Mouse (Mus musculus) kidney, postnatal 10 days (tissue): ENCODE results near the gene Bcl6b.
A peak's percentile ranks its signal among the peaks of the same experiment; 100 is the strongest.

ENCODE experiments used
- DNase-seq: peaks from one replicate; pipeline ENCODE4 v3.0.0; 2021; ENCODE audit warnings: mixed read lengths

The Bcl6b gene

GRCm38 (mm10) chr11:70233016-70233415 is 3.4 kb upstream of the Bcl6b start:
- DNase-seq = no peak

DNA sequence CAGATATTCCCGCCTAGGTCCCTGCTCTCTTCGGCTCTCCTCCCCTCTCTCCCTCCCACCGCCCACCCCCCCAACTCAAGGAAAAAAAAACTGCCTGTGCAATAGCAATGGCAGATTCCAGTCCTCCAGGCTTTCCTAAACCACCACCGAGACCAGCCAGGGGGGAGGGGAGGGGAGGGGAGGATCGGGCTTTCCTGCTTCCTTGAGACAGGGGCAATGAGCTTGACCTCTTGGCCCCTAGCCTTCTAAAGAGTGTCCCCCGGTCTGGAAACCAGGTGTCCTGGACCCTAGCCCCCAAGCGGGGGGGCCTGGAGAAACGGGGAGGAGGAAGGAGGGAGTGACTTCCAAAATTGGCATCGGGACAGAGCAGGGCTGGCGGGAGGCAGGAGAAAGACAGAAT is 2.9 kb upstream of the Bcl6b start:
- peak; percentile 80 for DNase-seq

DNA sequence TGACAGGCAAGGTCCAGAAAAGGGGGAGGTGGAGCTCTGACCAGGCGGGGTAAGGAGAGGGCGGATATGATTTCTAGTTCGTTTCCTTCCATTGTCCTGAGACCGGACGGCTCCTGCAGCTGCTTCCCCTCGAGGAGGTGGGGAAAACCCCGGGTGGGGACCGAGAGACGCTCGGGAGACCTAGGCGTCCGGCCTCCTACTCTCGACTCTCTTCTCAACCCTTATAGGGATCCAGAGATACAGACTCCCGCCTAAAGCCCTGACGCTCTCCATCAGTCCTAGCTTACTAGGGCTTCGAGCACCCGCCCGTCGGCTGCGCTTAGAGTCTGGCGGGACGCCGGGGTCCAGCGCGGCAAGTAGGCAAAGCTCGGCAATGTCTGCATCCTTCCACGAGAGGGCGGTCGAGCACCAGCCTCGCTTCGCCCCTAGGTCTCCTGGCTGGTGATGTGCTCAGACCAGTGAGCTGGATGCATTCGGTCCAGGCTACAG is 685 bp upstream of the Bcl6b start:
- DNase-seq = peak; percentile 92

DNA sequence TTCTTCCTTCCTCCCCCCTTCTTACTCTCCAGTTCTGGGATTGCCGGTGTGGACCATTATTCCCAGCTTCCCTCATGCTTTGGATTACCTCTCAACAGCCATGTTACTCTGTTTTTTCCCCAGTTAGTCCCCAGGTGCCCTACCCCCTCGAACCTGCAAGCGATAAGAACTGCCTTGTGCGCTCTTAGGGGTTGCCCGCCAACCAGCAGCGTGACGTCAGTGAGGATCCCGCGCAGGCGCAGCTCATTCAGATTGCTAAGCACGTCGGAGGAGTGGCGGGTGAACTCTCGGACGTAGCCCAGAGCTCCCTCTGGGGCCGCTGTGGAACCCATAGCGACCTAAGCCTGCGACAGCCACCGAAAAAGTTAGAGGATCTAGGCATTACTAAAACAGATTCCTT is 770 bp downstream of the Bcl6b start:
- peak; percentile 93 for DNase-seq

DNA sequence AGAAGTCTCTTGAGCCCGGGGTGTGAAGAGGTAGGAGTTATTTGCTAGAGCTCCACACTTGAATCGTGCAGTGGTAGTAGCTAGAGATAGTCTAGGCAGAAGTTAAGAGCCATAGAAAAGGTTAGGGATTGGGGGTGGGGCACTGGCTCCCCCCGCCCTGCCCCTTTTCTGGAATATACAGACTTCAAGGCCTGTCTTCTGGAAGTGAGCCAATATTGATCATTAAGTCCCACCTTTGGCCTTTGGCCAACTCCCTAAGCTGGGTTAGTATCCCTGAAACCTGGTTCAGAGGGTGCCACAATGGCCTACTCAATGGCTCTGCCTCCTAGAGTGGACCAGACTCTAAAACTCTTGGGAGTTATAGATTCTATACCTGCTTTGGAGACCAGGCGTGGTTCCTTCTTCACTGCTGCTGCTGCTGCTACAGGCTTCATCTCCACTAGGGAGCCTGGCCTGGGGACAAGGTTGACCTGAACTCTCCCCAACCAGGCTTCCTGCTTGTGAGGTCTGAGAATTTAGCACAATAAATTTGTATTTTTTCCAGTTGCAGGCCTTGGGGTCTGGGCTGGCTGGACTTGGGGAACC is 1.8 kb downstream of the Bcl6b start:
- DNase-seq = no peak

DNA sequence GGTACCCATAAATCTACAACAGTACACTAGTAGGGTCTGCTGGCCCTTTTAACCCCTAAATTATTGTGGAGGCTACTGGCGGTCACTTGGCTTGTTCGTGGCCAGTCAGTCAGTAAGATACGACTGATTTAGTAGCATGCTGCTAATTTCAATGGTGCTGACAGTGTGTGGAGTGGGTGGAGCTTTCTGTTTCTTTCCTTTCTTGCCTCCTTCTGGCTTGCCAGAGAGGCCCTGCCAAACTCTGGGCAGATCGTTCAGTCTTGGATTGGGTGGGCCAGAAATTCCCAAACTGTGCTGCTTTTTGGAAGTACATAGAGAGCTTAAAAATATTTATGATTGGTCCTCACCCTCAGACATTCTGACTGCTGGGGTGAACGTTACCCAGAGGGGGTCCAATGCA is 2.5 kb downstream of the Bcl6b start:
- no peak for DNase-seq

GRCm38 (mm10) chr11:70226602-70226890 is 3.1 kb downstream of the Bcl6b start:
- no peak for DNase-seq

GRCm38 (mm10) chr11:70225798-70226601 is 3.6 kb downstream of the Bcl6b start:
- no peak for DNase-seq

DNA sequence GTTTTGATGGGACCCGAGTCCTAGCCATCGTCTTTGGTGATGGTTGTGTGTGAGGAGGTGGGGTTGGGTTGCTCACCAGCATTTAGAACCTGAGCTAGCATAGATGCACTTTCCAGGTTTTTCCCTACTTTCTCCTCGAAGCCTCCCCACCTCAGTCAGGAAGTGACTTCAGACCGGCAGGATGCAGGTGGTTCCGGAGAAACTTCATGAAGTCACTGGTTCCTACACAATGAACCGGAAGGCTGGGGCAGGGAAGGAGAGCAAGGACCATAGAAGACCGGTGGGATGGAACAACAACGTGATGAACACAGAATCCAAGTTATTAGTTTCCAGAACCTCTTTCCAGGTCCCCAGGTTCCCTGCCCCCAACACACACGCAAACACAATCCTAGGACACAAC is 5.9 kb downstream of the Bcl6b start:
- peak; percentile 66 for DNase-seq

DNA sequence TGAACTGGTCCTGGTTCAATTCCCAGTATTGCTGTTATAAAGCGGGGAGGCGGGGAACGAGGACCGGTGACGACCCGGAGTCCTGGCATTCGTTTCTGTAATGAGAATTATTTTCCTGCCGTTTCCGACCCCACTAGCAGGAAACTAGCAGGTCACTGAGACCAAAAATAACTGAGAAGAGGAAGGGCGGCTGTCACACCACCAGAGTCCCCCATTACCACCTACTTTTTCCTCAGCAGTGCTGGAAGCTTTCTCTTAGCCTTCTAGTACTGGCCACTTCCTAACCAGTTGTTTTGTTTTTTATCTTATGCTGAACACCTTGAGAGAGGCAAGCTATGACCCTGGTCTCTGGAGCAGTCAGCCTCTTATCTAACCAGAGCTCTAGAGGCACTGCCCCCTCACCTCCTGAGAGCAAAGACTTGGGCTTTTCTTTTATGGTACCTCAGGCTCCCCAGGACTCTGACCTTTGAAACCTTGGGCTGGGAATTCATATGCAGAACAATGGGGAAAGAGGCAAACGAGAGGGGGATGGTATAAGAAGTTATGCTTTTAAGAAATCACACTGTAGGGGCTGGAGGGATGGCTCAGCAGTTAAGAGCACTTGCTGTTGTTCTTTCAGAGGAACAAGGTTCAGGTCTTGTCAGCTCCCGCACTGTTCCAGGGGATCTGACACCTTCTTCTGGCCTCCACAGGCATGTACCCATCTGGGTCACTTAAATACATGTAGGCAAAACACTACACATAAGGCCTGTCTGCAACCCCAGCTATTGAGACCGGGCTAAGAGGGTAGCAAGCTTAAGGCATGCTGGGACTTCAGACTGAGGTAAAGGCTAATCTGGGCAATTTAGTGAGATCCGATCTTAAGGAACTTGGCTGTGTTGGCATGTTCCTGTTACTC is 7.7 kb downstream of the Bcl6b start:
- peak; percentile 57 for DNase-seq

- DNase-seq = peak; percentile 97
These were observed 8.6 kb downstream of the Bcl6b start, which contains the start of gene Slc16a13 for GRCm38 (mm10) chr11:70220731-70221602. TSS of gene Slc16a13 (minus strand) at chr11:70221064.

- DNase-seq = no peak
These were observed 9.3 kb downstream of the Bcl6b start for GRCm38 (mm10) chr11:70220323-70220722.

- no peak for DNase-seq
These were observed 9.7 kb downstream of the Bcl6b start for GRCm38 (mm10) chr11:70219873-70220272.

- DNase-seq = no peak
These were observed 10.7 kb downstream of the Bcl6b start for GRCm38 (mm10) chr11:70218741-70219470.

DNA sequence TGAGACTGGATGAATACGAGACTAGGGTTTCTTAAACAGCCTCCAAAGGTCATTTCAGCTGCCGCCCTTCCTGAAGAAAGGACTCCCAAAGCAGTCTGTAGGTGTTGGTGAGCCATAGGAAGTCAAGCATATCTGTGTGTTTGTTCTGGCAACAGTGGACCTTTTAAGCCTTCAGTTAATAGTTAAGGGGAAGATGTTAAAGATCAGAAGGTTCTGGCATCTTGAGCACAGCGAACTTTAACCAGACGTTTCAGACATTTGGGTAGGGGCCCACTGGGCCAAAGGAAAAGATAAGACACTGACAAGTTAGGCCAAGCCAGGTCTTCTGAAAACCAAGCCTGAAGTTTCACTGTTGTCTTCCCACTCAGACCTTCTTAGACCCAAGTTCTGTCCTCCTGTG is 11.6 kb downstream of the Bcl6b start:
- DNase-seq = peak; percentile 53

DNA sequence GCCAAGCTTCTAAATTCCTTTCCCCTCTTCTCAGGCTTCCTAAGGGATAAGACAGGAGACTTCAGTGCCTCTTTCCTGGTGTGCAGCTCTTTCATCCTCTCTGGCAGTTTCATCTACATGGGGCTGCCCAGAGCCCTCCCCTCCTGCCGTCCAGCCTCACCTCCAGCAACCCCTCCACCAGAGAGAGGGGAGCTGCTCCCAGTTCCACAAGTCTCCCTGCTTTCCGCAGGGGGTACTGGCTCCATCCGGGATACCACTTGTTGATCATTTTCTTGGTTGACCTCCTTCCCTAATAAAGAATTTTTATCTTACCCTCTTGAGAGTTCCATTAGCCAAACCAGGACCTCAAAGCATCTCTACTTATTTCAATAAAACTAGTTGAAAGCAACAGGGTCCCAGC is 13.5 kb downstream of the Bcl6b start:
- DNase-seq = no peak

- DNase-seq = peak; percentile 59
These were observed 14.3 kb downstream of the Bcl6b start for GRCm38 (mm10) chr11:70215301-70215700.

- DNase-seq = peak; percentile 47
These were observed 14.8 kb downstream of the Bcl6b start for GRCm38 (mm10) chr11:70214856-70215209.

DNA sequence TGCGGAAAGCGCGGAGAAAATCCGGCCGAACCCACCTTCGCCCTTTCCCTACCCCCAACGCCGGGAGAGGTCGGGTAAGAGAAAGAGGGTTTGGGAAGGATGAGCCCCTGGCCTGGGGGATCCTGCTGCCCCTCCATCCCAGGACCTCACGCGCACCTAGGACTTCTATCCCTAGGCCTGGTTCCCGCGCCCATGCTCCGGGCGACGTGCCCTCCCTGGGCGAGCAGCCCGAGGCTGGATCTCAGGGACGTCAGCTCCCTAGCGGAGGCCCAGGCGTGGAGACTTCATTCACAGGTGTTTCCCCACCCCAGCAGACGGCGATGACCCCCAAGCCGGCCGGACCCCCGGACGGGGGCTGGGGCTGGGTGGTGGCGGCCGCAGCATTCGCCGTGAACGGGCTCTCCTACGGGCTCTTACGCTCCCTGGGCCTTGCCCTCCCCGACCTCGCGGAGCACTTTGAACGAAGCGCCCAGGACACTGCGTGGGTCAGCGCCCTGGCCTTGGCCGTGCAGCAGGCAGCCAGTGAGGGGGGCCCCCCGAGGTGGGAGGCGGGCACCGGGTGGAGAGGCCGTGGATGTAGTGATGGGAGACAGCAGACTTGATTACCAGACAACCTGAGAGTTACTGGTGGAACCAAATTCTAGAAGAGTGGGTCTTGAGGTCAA is 15.3 kb downstream of the Bcl6b start:
- peak; percentile 74 for DNase-seq

- DNase-seq = no peak
These were observed 15.9 kb downstream of the Bcl6b start for GRCm38 (mm10) chr11:70213736-70214135.

- DNase-seq = peak; percentile 86
These were observed 16.7 kb downstream of the Bcl6b start for GRCm38 (mm10) chr11:70212896-70213295.
